Mouse (Mus musculus) 416B (cell line): ENCODE results near the gene Dppa5a.
"Not testable (repeated sequence)": the region's sequence is repeated elsewhere in the genome, so short reads cannot be mapped to it uniquely, and the experiment has no call there.

Experiments used
- DNase-seq: peaks from one replicate; pipeline ENCODE4 v3.0.0; 2011; ENCODE audit warnings: low read depth

The Dppa5a gene

GRCm38 (mm10) chr9:78365850-78366544, 2.0 kb downstream of the Dppa5a start:
- peak; percentile 59 for DNase-seq

GRCm38 (mm10) chr9:78364701-78365100, 3.3 kb downstream of the Dppa5a start:
- no peak for DNase-seq

GRCm38 (mm10) chr9:78363374-78363773, 4.6 kb downstream of the Dppa5a start:
- peak; percentile 81 for DNase-seq

DNA sequence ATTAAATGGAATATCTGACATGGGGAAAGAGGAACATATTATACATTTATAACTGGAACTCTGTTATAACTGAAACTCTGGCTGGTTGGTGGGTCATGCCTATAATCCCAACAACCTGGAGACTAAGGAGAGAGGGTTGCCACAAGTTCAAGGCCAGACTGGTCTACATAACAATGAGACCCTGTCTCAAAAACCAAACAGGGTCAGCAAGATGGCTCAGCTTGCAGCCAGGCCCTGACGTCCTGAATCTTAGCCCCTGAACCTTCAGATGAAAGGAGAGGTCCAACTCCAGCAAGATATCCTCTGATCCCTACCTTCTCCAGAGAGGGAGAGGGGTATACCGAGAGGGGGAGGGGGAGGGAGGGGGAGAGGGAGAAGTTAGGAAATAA, 7.5 kb downstream of the Dppa5a start:
- no peak for DNase-seq

DNA sequence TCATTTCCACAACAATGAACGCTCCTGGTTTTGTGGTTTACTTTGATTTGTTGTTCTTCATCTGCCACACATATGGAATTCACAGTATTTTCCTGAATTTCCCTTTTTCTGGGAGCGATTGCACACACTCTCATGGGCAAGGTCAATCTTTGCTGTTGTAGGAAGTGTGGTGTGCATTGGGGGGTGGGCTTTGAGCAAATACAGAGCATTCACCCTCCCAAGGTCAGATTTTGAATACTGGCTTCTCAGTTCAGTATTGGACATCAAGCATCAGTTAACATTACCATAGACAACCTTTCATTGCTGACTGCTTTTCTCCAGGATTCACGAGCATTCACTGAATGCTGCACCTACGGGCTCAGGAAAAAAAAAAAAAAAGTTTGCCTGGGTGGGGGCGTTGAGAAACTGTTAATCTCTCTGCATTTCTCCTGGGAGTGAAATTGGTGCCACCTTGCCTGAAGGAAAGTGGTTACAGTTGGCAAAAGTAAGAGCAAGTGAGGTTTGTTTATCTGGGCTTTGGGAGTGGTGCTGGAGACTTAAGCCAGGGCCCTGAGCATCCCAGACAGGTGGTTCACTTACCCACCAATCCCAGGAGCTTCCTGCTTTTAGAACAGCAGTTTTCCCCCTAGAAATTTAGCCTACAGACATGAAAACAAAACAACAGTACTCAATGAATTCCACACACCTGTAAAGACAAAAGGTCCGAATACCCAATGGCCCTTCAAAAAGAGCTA, 8.1 kb downstream of the Dppa5a start:
- no peak for DNase-seq

GRCm38 (mm10) chr9:78358053-78358452, 9.9 kb downstream of the Dppa5a start:
- peak; percentile 76 for DNase-seq

GRCm38 (mm10) chr9:78355611-78356010, 12.4 kb downstream of the Dppa5a start, which contains the start of gene Gsta2:
Gene Gsta2 (minus strand): TSS chr9:78355788.
- DNase-seq = no peak

- no peak for DNase-seq
Measured at GRCm38 (mm10) chr9:78354665-78355578, 13.1 kb downstream of the Dppa5a start.

DNA sequence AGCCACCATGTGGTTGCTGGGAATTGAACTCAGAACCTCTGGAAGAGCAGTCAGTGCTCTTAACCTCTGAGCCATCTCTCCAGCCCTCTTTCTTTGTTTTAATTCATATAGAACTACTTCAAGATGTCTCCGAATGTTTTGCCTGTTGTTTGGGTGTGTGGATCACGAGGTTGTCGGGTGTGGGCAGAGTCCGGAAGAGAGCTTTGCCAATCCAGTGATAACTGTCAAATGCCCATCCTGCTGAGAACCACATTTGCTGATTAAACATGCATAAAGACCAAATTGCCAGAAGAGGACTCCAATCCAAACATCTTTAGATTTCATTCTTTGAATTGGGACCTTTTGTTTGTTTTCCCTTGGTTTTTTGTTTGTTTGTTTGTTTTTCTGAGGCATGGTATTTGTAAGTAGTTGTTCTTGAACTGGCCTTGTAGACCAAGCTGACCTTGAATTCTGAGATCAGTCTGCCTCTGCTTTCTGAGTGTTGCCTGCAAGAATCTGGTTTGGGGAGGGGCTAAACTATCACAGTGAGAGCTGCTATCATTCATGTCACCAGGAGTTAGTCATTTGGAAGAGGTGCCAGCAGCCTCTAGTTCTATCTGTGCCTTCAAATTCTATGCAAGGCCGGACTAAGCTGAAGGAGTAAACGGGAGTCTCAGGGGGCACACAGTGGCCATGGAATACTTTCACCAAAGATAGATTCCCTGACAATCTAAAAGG, 16.3 kb downstream of the Dppa5a start:
- DNase-seq = peak; percentile 87

GRCm38 (mm10) chr9:78350007-78350406, 18.0 kb downstream of the Dppa5a start:
- peak; percentile 40 for DNase-seq

- DNase-seq = not testable (repeated sequence)
Measured at GRCm38 (mm10) chr9:78349141-78349540, 18.8 kb downstream of the Dppa5a start.

DNA sequence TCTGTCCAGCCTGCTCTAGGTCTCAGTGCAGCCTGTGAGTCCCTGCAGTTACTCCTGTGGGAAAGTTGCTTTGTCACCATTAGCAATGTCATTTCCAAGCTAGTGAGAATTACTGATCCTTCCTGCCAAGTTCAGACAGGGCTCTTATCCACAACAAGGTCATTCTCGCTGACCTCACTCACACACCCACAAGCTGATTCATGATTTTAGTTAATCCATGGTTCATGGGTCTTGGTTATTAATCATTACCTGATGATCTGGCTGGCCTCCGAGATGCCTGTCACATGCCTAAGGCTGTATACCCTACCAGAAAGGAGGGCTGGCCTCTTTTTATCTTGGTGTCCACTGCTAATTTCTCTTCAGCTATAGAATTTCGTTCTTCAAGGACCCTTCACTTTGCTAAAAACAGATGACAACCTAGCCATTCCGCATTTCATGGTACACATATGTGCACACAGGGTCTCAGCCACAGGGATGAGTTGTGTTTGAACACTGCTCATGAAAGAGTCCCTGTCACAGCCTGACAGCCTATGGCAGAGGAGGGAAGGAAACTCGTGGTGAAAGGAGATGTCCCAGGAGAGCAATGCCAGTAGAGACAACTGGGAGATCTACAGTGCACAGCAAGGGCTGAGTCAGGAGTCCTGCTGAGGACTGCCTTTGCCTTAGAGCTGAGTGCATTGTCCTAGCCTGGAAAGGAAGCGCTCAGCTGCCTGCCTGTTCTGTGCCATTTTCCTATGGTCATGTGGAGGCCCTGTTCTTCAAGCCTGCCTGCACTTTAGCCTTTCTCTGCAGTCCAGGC, 19.6 kb downstream of the Dppa5a start:
- peak; percentile 31 for DNase-seq

DNA sequence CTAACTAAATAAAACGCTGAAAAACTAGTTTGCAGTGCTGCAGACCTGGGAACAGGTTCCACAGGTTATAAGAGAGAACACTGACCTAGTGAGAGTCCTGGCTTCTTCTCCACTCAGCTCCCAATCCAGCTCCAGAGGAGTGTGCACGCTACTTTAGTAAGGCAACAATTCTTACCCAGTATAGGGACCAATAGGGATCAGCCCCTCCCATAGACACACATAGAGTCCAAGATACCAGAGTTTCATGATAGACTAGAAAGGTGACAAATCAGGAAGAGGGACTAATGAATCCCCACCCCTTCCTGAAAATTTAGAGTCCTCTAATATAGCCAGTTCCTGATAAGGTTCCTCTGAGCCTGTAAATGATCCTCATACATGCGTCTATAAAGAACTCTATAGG, 21.0 kb downstream of the Dppa5a start:
- peak; percentile 36 for DNase-seq

DNA sequence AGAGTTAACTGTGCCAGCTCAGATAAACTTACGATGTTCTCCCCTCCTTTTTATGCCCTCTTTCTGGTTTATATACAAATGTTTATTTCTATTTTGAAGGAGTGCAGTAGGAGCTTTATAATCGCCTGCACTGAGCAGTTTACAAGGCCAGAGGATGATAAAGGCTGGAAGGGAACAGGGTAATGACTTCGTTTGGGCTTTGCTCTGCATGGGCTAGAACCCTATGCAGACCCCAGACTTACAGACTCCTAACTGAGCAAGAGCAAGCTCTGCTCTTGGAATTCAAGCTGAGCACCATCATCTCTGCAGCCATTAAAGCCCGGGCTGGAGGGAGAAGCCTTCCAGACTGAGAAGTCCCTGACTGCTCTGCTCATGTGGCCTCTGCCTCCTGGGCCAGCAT, 22.7 kb downstream of the Dppa5a start:
- DNase-seq = not testable (repeated sequence)

DNA sequence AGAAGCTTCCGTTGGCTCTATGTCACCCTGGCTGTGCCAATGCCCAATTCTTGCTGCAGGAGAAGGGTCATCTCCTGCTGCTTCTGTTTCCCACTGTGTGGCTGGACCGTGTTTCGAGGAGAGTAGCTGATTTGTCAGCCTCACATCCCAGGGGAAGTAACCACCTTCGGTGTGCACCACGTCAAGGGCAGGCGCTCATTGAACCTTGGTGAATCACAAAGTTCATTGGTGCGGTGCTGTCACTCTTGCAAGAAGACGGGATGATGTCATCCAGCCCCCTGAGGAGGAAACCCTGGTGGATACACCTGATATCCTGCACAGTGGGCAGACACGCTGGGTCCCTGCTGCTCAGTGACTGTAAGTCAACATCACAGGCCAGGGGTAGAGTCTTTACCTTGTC, 24.9 kb downstream of the Dppa5a start:
- DNase-seq = not testable (repeated sequence)

- DNase-seq = not testable (repeated sequence)
Measured at GRCm38 (mm10) chr9:78342494-78342893, 25.5 kb downstream of the Dppa5a start.

DNA sequence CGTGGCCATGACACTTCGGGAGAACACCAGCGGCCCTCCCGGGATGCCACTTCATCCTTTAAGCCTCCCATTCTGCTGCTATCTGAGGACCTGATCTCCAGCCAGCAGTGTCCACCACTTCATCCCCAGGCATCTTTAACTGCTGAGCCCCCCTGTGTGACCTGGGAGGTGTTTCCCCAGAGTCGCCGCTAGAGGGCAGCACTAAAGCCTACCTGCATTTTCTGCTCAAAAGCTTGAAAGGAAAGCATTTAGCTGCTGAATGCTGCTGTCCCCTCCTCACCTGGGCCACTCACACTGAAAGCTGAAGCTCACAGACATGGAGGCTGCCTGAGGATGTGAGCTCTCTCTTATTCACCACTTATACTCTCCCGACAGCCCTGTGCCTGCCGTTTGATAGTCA, 27.7 kb downstream of the Dppa5a start:
- DNase-seq = peak; percentile 30

GRCm38 (mm10) chr9:78337050-78337449, 30.9 kb downstream of the Dppa5a start:
- DNase-seq = not testable (repeated sequence)

- DNase-seq = not testable (repeated sequence)
Measured at GRCm38 (mm10) chr9:78327289-78327688, 40.7 kb downstream of the Dppa5a start, which contains the start of gene Omt2b. Gene Omt2b (plus strand): TSS chr9:78327589.

DNA sequence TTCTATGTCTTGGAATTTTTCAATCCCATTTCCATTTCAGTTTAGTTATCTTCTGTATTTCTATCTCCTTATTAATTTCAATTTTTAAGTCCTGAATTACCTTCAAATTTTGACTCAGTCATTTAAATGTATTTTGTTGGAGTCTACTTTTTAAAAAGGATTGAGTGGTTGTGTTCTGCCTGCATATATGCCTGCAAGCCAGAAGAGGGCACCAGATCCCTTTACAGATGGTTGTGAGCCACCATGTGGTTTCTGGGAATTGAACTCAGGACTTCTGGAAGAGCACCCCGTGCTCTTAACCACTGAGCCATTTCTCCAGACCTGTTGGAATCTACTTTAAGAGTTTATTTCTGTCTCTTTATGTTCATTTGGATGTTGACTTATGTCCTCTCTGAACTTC, 48.5 kb downstream of the Dppa5a start:
- peak; percentile 47 for DNase-seq
